Mouse (Mus musculus): Measurements from ENCODE around the gene Nlgn1.

Nlgn1 gene

GRCm38 (mm10) chr3:26129455-26129854 is 202.8 kb downstream of the Nlgn1 start:
- in situ Hi-C loops (cut with MboI; ENCODE audit: low pct_unique_long_range_greater_than_20kb in 1 of 2, low sequenced_read_pairs in 2 of 2, unreplicated experiment in 1 of 2): no loop called here

DNA sequence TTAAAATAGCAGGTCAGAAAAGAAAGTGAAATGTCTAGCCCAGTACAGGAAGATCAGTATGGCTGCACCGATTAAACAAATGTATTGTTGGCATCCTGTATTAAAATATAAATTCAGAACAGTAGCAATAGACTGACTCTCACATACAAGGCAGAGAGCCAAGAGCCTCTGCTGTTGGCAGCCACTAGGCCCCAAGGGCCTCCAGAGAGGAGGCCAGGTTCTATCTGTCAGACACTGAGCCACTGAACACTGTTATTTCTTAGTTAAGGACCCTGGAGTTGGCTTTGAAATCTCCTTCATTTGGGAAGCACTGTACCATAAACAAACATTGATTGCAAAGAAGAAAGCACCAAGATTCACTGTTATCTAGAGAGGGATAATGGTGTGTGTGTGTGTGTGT is 215.2 kb downstream of the Nlgn1 start:
- in situ Hi-C loops (cut with MboI; ENCODE audit: low pct_unique_long_range_greater_than_20kb in 1 of 2, low sequenced_read_pairs in 2 of 2, unreplicated experiment in 1 of 2): no loop called here

DNA sequence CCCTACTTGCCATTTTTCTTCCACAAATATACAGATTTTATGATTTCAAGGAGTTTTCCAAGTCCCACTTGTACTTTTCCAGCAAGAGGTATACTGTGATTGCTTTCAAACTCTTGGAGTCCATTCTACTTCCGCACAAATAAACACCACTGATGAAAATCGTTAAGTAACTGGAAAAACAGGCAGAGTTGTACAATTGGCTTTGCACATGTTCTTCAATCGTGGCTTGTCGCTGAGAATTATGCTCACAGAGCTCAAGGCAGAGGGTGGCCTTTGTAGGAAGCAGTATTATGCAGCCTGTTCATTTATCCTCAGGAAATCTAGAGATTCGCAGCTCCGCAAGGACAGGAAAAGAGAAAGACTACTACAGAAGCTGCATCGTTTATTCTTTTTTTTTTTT is 225.9 kb downstream of the Nlgn1 start:
- in situ Hi-C loops (cut with MboI; ENCODE audit: low pct_unique_long_range_greater_than_20kb in 1 of 2, low sequenced_read_pairs in 2 of 2, unreplicated experiment in 1 of 2): no loop called here

DNA sequence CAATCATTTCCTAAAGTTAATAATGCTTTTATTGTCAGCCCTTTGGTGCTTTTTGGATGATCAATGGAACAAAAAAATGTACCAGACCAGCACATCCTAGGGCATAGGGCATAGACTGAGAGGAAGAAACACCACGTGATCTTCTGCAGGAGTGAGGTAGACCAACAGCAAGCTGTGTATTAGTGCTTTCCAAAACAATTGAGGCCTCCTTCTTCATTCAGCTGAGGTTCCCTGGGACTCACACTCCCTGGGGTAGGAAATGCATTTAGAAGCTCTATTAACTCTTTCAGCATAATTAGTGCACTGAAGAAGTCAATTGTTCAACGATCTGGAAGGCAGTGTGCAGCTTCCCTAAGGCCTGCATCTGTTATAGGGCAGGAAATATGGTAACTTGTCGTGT is 226.7 kb downstream of the Nlgn1 start:
- in situ Hi-C loops (cut with MboI; ENCODE audit: low pct_unique_long_range_greater_than_20kb in 1 of 2, low sequenced_read_pairs in 2 of 2, unreplicated experiment in 1 of 2): no loop called here

DNA sequence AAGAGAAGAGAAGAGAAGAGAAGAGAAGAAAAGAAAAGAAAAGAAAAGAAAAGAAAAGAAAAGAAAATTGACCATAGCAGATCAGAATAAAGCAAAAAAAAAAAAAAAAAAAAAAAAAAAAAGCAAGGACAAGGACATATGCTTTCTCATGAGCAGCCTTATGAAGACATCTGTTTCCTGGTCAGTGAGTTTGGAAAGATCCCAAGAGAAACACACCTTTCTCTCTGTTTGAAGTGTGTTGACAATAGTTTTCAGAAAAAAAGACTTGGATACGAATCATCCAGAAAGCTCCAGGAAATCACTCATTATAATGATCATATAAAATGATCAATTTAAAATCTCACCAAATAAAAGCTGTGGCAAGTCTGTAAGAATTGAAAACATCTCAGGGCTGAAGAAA is 230.0 kb downstream of the Nlgn1 start:
- in situ Hi-C loops (cut with MboI; ENCODE audit: low pct_unique_long_range_greater_than_20kb in 1 of 2, low sequenced_read_pairs in 2 of 2, unreplicated experiment in 1 of 2): no loop called here

GRCm38 (mm10) chr3:26095551-26095950 is 236.7 kb downstream of the Nlgn1 start:
- in situ Hi-C loops (cut with MboI; ENCODE audit: low pct_unique_long_range_greater_than_20kb in 1 of 2, low sequenced_read_pairs in 2 of 2, unreplicated experiment in 1 of 2): no loop called here

- in situ Hi-C loops (cut with MboI; ENCODE audit: low pct_unique_long_range_greater_than_20kb in 1 of 2, low sequenced_read_pairs in 2 of 2, unreplicated experiment in 1 of 2): no loop called here
These were observed 262.9 kb downstream of the Nlgn1 start for GRCm38 (mm10) chr3:26069366-26069765.

GRCm38 (mm10) chr3:26050769-26051168 is 281.5 kb downstream of the Nlgn1 start:
- in situ Hi-C loops (cut with MboI; ENCODE audit: low pct_unique_long_range_greater_than_20kb in 1 of 2, low sequenced_read_pairs in 2 of 2, unreplicated experiment in 1 of 2): no loop called here

DNA sequence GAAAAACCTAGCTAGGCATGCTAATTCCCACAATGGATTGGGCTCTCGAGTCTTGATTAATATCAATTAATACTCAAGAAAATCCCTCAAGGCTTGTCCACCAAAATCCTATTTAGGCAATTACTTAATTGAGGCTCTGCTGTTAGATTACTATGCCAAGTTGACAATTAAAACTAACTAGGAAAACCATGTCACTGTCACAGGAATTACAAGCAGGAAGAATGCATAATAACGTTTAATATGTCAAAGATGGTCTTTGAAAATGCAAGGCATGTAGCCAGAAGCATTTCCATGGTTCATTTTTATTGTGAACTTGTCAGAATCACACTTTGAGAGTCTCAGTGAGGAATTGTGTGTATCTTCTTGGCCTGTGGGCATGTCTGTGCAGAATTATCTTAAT is 289.3 kb downstream of the Nlgn1 start:
- in situ Hi-C loops (cut with MboI; ENCODE audit: low pct_unique_long_range_greater_than_20kb in 1 of 2, low sequenced_read_pairs in 2 of 2, unreplicated experiment in 1 of 2): no loop called here

GRCm38 (mm10) chr3:26039696-26040095 is 292.6 kb downstream of the Nlgn1 start:
- in situ Hi-C loops (cut with MboI; ENCODE audit: low pct_unique_long_range_greater_than_20kb in 1 of 2, low sequenced_read_pairs in 2 of 2, unreplicated experiment in 1 of 2): no loop called here

DNA sequence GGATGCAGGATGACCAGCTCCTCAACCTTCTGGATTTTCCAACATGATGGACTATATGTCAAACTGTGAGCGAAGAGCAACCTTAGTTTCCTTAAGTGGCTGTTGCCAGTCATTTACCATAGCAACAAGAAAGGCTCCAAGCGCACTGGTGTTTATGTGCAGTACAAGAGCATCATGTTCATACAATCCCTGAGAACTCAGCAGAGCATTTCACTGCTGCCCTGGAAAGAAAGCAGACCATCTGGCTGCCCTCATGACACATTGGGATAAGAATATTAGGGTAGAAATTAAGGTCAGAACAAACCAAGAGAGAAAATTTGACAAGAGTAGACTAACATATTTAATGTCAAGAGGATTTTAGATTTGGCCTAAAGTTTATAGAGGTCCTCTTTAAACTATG is 306.2 kb downstream of the Nlgn1 start:
- in situ Hi-C loops (cut with MboI; ENCODE audit: low pct_unique_long_range_greater_than_20kb in 1 of 2, low sequenced_read_pairs in 2 of 2, unreplicated experiment in 1 of 2): no loop called here

- in situ Hi-C loops (cut with MboI; ENCODE audit: low pct_unique_long_range_greater_than_20kb in 1 of 2, low sequenced_read_pairs in 2 of 2, unreplicated experiment in 1 of 2): no loop called here
These were observed 309.0 kb downstream of the Nlgn1 start for GRCm38 (mm10) chr3:26023217-26023616.

DNA sequence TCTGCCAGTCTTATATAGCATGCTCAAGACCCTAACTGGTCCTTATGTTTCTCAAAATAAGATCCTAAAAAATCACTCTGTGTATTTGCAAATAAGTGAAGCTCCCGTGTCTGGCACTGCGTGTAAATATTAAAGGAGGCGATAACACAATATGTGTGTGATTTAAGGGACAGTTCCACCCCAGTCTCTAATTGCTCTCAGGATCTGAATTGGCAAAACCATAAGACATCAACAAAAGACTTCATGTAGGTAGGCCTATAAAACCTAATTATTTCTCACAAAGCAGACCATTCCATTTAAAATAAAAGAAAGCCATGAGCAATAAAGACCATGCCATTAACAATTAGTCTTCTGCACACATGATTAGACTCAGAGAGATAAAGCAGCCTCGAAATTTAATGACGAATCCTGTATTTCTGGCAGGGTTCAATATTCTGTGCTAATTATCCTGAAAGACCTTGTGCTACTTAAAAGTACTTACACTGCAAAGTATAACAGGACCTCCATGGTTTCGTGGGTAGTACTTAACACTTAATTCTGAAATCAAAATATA is 310.6 kb downstream of the Nlgn1 start:
- in situ Hi-C loops (cut with MboI; ENCODE audit: low pct_unique_long_range_greater_than_20kb in 1 of 2, low sequenced_read_pairs in 2 of 2, unreplicated experiment in 1 of 2): no loop called here

DNA sequence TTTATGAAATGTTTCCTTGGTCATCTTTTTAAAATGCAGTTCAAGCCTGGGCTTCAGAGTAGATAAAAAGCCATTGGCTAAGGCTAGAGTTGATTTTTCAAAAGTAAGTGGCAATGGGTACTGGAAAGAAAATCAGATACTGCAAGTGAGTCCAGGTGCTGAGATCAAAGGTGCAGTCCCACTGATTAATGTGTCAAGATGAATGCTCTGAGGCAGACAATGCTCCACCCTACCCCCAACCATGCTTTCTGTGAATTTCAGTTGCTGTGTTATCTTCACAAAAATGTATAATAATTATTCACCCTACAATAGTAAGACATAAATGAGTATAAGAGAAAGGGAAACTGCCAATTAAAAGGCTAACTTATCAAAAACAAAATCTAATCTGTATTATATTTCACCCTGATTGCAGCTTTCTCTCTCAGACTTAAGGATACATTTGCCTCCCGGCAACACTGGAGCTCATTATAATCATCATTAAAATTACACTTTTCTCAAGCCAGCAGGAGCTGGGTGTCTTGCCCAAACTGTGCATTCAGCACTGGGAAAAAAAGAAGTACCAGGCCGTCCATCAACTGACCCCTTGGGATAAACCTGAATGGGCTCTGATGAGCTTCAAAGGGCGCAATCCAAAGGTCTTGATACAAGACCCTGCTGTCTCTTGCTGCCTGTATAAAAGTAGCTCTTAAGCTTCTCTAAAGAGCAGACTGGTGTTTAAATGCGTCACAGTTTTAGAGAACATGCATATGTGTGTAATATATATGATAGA is 320.8 kb downstream of the Nlgn1 start:
- in situ Hi-C loops (cut with MboI; ENCODE audit: low pct_unique_long_range_greater_than_20kb in 1 of 2, low sequenced_read_pairs in 2 of 2, unreplicated experiment in 1 of 2): no loop called here

- in situ Hi-C loops (cut with MboI; ENCODE audit: low pct_unique_long_range_greater_than_20kb in 1 of 2, low sequenced_read_pairs in 2 of 2, unreplicated experiment in 1 of 2): no loop called here
These were observed 329.2 kb downstream of the Nlgn1 start for GRCm38 (mm10) chr3:26002863-26003608.

GRCm38 (mm10) chr3:26002367-26002766 is 329.9 kb downstream of the Nlgn1 start:
- in situ Hi-C loops (cut with MboI; ENCODE audit: low pct_unique_long_range_greater_than_20kb in 1 of 2, low sequenced_read_pairs in 2 of 2, unreplicated experiment in 1 of 2): no loop called here

DNA sequence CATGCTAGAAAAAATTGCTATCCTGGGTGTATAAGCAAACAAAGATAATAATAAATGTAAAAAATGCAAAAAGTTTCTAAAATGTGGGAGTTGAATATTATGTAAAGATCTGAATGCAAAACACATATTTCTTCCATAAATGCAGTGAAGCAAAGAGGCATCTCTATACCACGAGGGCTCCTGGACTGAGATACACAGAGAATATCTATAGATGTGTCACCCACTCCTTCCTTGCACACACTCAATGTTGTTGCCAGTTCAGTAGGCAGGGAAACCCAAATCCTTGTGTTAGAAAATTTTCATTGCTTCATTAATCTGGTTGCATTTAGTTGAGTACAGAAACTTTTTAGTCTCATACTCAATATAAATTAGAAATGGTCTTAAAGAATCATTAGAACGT is 364.7 kb downstream of the Nlgn1 start:
- in situ Hi-C loops (cut with MboI; ENCODE audit: low pct_unique_long_range_greater_than_20kb in 1 of 2, low sequenced_read_pairs in 2 of 2, unreplicated experiment in 1 of 2): no loop called here

DNA sequence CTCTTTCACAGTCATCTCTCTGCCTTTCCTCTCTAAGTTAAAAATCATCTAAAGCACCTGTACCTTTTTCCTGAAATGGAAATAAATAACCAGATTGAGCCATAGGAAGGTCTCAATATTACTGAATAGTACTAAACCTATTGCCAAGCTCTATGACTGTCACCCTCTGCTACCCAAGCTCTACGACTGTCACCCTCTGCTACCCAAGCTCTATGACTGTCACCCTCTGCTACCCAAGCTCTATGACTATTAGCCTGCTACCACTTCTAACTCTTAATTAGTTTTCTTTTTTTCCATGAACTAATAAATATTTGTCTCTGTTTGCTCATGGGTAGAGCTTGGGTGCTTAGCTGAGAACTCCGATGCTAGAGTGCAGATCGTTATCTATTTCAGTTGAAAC is 368.0 kb downstream of the Nlgn1 start:
- in situ Hi-C loops (cut with MboI; ENCODE audit: low pct_unique_long_range_greater_than_20kb in 1 of 2, low sequenced_read_pairs in 2 of 2, unreplicated experiment in 1 of 2): no loop called here

DNA sequence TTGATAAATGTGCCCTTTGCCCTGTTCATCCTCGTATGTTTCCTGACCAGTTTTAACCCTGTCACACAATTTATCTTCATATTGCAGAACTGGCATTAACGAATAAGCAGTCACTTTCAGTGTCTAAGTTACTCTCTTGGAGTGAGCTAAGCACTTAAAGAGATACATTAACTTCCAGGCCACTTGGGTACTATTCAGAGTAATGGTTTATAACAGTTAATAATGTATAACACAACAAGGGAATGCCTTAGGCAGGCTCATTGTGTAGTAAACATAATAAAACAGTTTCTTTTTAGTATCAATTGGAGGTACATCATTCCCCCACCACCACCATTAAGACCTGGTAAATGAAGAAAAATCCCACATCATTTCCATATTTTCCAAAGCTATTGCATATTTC is 368.7 kb downstream of the Nlgn1 start:
- in situ Hi-C loops (cut with MboI; ENCODE audit: low pct_unique_long_range_greater_than_20kb in 1 of 2, low sequenced_read_pairs in 2 of 2, unreplicated experiment in 1 of 2): no loop called here

DNA sequence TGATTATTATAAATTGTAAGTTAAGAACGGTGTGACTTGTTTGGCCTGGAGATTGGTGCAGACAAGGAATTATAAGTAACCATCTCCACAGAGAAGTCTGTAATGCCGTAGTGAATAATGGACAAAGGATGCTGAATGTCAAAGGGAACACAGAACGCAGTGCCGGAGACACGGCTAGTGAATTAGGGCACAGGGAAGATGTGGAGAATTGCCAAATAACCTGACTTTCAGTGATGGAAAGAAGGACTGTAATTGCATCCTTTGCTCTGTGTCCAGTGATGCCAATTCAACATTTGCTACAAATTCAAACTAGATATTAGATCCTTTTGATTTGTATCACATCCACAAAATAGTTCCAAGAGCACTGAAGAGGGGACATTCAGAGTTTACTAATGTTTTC is 415.7 kb downstream of the Nlgn1 start:
- in situ Hi-C loops (cut with MboI; ENCODE audit: low pct_unique_long_range_greater_than_20kb in 1 of 2, low sequenced_read_pairs in 2 of 2, unreplicated experiment in 1 of 2): no loop called here

All from mouse embryonic stem cell (cell line).